Mouse (Mus musculus): ENCODE measurements around the gene Susd4. TPM values are rescaled to one million over a fixed set of nuclear protein-coding genes. Genes with fewer than 3 reads are reported as not detected.

The Susd4 gene
- polyA plus RNA-seq, 1 experiment from 2014 or later, result 13.1 TPM

- Histone ChIP-seq H3K4me1 (ENCODE audit: control insufficient read depth, insufficient read depth, low read length) (no peaks in the 10 kb centered on the region), H3K4me2 (ENCODE audit: low read depth, low read length) (no peak overlapping the region), H3K9ac (replicated peaks; ENCODE audit: low read length) (no peak overlapping the region), H3K36me3 (replicated peaks; ENCODE audit: control insufficient read depth, insufficient read depth, low read depth, low read length) (no peaks in the 10 kb centered on the region), H3K27me3 (ENCODE audit: control insufficient read depth, insufficient read depth, low read length) (no peaks in the 10 kb centered on the region), H3K4me3 (ENCODE audit: low read depth, low read length) (no peak overlapping the region), H3K27ac (replicated peaks; ENCODE audit: low read depth, low read length) (no peak overlapping the region), H3K9me3 (replicated peaks; ENCODE audit: control insufficient read depth, low read length) (no peaks in the 10 kb centered on the region)
- ATAC-seq (replicated peaks; ENCODE audit: insufficient number of reproducible peaks, low FRiP score, low TSS enrichment, low read depth) (no peak), DNase-seq (ENCODE audit: low spot score) (no peak)
- WGBS, result 50% methylated on average over 5 of the region's 5 CpGs
These were observed 53.4 kb downstream of the Susd4 start for GRCm38 (mm10) chr1:182817106-182817505.

DNA sequence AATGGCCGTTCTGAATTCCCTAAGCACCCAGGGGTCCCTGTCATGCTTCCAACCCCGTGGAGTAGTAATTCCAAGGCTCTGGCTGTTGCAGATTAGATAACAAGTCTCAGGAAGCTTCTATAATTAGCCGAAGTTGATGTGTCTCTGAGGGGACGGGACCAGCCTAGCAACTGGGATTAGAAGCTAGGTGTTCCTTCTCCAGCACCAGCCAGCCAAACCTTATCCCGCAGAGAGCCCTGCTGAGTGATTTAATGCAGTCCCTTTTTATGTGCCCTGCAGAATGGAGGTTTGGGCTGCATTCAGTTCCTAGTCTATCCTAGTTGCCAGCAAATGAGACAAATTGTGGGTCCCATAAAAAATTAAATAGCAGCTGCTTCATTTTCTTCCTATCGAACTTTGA is 54.0 kb downstream of the Susd4 start:
- no peak overlapping the region for H3K27ac ChIP-seq (replicated peaks; ENCODE audit: low read depth, low read length)
- H3K4me3 ChIP-seq (ENCODE audit: low read depth, low read length), result no peak overlapping the region
- no peaks in the 10 kb centered on the region for H3K27me3 ChIP-seq (ENCODE audit: control insufficient read depth, insufficient read depth, low read length)
- no peak overlapping the region for H3K9ac ChIP-seq (replicated peaks; ENCODE audit: low read length)
- ATAC-seq (replicated peaks; ENCODE audit: insufficient number of reproducible peaks, low FRiP score, low TSS enrichment, low read depth) (no peak), DNase-seq (ENCODE audit: low spot score) (no peak)
- H3K4me2 ChIP-seq (ENCODE audit: low read depth, low read length), result no peak overlapping the region
- no peaks in the 10 kb centered on the region for H3K9me3 ChIP-seq (replicated peaks; ENCODE audit: control insufficient read depth, low read length)
- no peaks in the 10 kb centered on the region for H3K4me1 ChIP-seq (ENCODE audit: control insufficient read depth, insufficient read depth, low read length)
- H3K36me3 ChIP-seq (replicated peaks; ENCODE audit: control insufficient read depth, insufficient read depth, low read depth, low read length), result no peaks in the 10 kb centered on the region
- 27% methylated on average over 6 of the region's 6 CpGs for WGBS

GRCm38 (mm10) chr1:182818931-182819330 is 55.3 kb downstream of the Susd4 start:
- Histone ChIP-seq H3K27me3 (ENCODE audit: control insufficient read depth, insufficient read depth, low read length) (no peaks in the 10 kb centered on the region), H3K4me3 (ENCODE audit: low read depth, low read length) (no peak overlapping the region), H3K36me3 (replicated peaks; ENCODE audit: control insufficient read depth, insufficient read depth, low read depth, low read length) (no peaks in the 10 kb centered on the region), H3K4me1 (ENCODE audit: control insufficient read depth, insufficient read depth, low read length) (no peaks in the 10 kb centered on the region), H3K4me2 (ENCODE audit: low read depth, low read length) (no peak overlapping the region), H3K9ac (replicated peaks; ENCODE audit: low read length) (no peak overlapping the region), H3K27ac (replicated peaks; ENCODE audit: low read depth, low read length) (no peak overlapping the region), H3K9me3 (replicated peaks; ENCODE audit: control insufficient read depth, low read length) (no peaks in the 10 kb centered on the region)
- WGBS, result 51% methylated on average over 10 of the region's 10 CpGs
- ATAC-seq (replicated peaks; ENCODE audit: insufficient number of reproducible peaks, low FRiP score, low TSS enrichment, low read depth) (no peak), DNase-seq (ENCODE audit: low spot score) (no peak)

- no peak overlapping the region for H3K9ac ChIP-seq (replicated peaks; ENCODE audit: low read length)
- H3K4me1 ChIP-seq (ENCODE audit: control insufficient read depth, insufficient read depth, low read length), result no peaks in the 10 kb centered on the region
- H3K27me3 ChIP-seq (ENCODE audit: control insufficient read depth, insufficient read depth, low read length), result no peaks in the 10 kb centered on the region
- no peaks in the 10 kb centered on the region for H3K36me3 ChIP-seq (replicated peaks; ENCODE audit: control insufficient read depth, insufficient read depth, low read depth, low read length)
- ATAC-seq (replicated peaks; ENCODE audit: insufficient number of reproducible peaks, low FRiP score, low TSS enrichment, low read depth) (no peak), DNase-seq (ENCODE audit: low spot score) (no peak)
- H3K4me3 ChIP-seq (ENCODE audit: low read depth, low read length), result no peak overlapping the region
- no peak overlapping the region for H3K4me2 ChIP-seq (ENCODE audit: low read depth, low read length)
- H3K9me3 ChIP-seq (replicated peaks; ENCODE audit: control insufficient read depth, low read length), result no peaks in the 10 kb centered on the region
- WGBS, result 85% methylated on average over 10 of the region's 10 CpGs
- H3K27ac ChIP-seq (replicated peaks; ENCODE audit: low read depth, low read length), result no peak overlapping the region
These were observed 59.1 kb downstream of the Susd4 start for GRCm38 (mm10) chr1:182822729-182823128.

GRCm38 (mm10) chr1:182823723-182824421 is 60.2 kb downstream of the Susd4 start:
- Histone ChIP-seq H3K27me3 (ENCODE audit: control insufficient read depth, insufficient read depth, low read length) (no peaks in the 10 kb centered on the region), H3K9me3 (replicated peaks; ENCODE audit: control insufficient read depth, low read length) (no peaks in the 10 kb centered on the region), H3K4me3 (ENCODE audit: low read depth, low read length) (no peak overlapping the region), H3K4me1 (ENCODE audit: control insufficient read depth, insufficient read depth, low read length) (no peaks in the 10 kb centered on the region), H3K27ac (replicated peaks; ENCODE audit: low read depth, low read length) (no peak overlapping the region), H3K4me2 (ENCODE audit: low read depth, low read length) (no peak overlapping the region), H3K9ac (replicated peaks; ENCODE audit: low read length) (no peak overlapping the region), H3K36me3 (replicated peaks; ENCODE audit: control insufficient read depth, insufficient read depth, low read depth, low read length) (no peaks in the 10 kb centered on the region)
- WGBS, result 71% methylated on average over 21 of the region's 21 CpGs
- DNase-seq (ENCODE audit: low spot score), result no peak
- no peak for ATAC-seq (replicated peaks; ENCODE audit: insufficient number of reproducible peaks, low FRiP score, low TSS enrichment, low read depth)

DNA sequence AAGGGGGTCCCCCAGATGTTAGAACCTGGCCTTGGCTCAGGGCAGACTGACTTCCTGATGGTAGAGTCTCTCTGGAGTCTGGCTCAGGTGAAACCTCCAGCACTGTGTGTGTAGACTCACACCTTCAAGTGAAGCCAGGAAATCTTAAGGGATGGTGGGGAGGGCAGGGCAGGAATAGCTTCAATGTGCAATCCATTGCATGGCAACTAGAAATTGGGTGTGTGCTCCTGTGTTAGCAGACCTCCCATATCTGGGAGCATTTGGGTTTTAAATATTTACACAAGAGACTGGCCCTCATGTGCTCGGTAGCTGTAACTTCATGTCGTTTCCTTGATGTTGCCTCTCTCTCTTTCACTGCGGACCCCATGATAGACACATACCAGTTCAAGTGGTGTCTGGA is 62.9 kb downstream of the Susd4 start:
- Histone ChIP-seq H3K4me1 (ENCODE audit: control insufficient read depth, insufficient read depth, low read length) (no peaks in the 10 kb centered on the region), H3K27me3 (ENCODE audit: control insufficient read depth, insufficient read depth, low read length) (no peaks in the 10 kb centered on the region), H3K4me2 (ENCODE audit: low read depth, low read length) (no peak overlapping the region), H3K36me3 (replicated peaks; ENCODE audit: control insufficient read depth, insufficient read depth, low read depth, low read length) (no peaks in the 10 kb centered on the region), H3K27ac (replicated peaks; ENCODE audit: low read depth, low read length) (no peak overlapping the region), H3K4me3 (ENCODE audit: low read depth, low read length) (no peak overlapping the region), H3K9ac (replicated peaks; ENCODE audit: low read length) (no peak overlapping the region), H3K9me3 (replicated peaks; ENCODE audit: control insufficient read depth, low read length) (no peaks in the 10 kb centered on the region)
- ATAC-seq (replicated peaks; ENCODE audit: insufficient number of reproducible peaks, low FRiP score, low TSS enrichment, low read depth) (no peak), DNase-seq (ENCODE audit: low spot score) (no peak)
- 81% methylated on average over 3 of the region's 3 CpGs for WGBS

GRCm38 (mm10) chr1:182838061-182838460 is 74.4 kb downstream of the Susd4 start:
- WGBS, result 78% methylated on average over 6 of the region's 6 CpGs
- no peak overlapping the region for H3K4me2 ChIP-seq (ENCODE audit: low read depth, low read length)
- H3K27me3 ChIP-seq (ENCODE audit: control insufficient read depth, insufficient read depth, low read length), result no peaks in the 10 kb centered on the region
- no peaks in the 10 kb centered on the region for H3K9me3 ChIP-seq (replicated peaks; ENCODE audit: control insufficient read depth, low read length)
- H3K36me3 ChIP-seq (replicated peaks; ENCODE audit: control insufficient read depth, insufficient read depth, low read depth, low read length), result no peaks in the 10 kb centered on the region
- no peak overlapping the region for H3K9ac ChIP-seq (replicated peaks; ENCODE audit: low read length)
- H3K4me1 ChIP-seq (ENCODE audit: control insufficient read depth, insufficient read depth, low read length), result no peaks in the 10 kb centered on the region; the same call in 1 of the 2 replicates
- ATAC-seq (replicated peaks; ENCODE audit: insufficient number of reproducible peaks, low FRiP score, low TSS enrichment, low read depth) (no peak), DNase-seq (ENCODE audit: low spot score) (no peak)
- no peak overlapping the region for H3K4me3 ChIP-seq (ENCODE audit: low read depth, low read length)
- H3K27ac ChIP-seq (replicated peaks; ENCODE audit: low read depth, low read length), result no peak overlapping the region

DNA sequence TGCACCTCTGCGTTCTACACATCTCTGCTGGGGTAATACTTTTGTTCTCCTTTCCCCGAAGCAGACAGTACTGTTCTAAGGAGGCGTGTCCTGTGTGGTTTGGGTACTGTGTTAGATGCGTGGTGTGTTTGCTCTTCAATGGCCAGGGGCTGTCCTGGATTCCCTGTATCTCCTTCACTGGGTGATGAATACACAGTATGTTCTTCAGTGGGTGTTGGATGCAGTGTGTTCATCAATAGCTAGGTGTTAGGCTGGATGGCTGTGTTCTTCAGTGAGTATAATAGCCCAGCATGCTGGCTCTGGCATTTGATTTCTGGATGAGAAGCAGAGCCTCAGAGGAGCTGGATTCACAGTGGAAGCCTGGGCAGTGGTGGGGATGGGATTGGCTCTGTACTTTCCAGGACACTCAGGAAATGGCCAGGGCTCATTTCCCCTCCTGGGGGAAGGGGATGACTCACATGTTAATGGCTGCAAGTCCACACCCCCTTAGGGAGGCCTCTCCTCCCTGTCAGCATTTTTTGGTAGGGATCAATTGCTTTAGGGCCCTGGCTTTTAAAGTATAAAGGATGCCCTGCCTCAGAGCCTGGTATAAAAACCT is 75.8 kb downstream of the Susd4 start:
- Histone ChIP-seq H3K9me3 (replicated peaks; ENCODE audit: control insufficient read depth, low read length) (no peaks in the 10 kb centered on the region), H3K27me3 (ENCODE audit: control insufficient read depth, insufficient read depth, low read length) (no peaks in the 10 kb centered on the region), H3K36me3 (replicated peaks; ENCODE audit: control insufficient read depth, insufficient read depth, low read depth, low read length) (no peaks in the 10 kb centered on the region), H3K4me3 (ENCODE audit: low read depth, low read length) (no peak overlapping the region), H3K4me1 (ENCODE audit: control insufficient read depth, insufficient read depth, low read length) (no peaks in the 10 kb centered on the region; the same call in 1 of the 2 replicates), H3K9ac (replicated peaks; ENCODE audit: low read length) (no peak overlapping the region), H3K4me2 (ENCODE audit: low read depth, low read length) (no peak overlapping the region), H3K27ac (replicated peaks; ENCODE audit: low read depth, low read length) (no peak overlapping the region)
- ATAC-seq (replicated peaks; ENCODE audit: insufficient number of reproducible peaks, low FRiP score, low TSS enrichment, low read depth) (no peak), DNase-seq (ENCODE audit: low spot score) (no peak)
- 85% methylated on average over 4 of the region's 4 CpGs for WGBS

Data from embryonic facial prominence, embryonic 11.5 days (tissue).